ENCODE assay signal across 9 mouse cellular contexts in genomic region chr3:30514051-30514754, GRCm38 (mm10). TPM values are rescaled to one million over a fixed set of nuclear protein-coding genes. Genes with fewer than 3 reads are reported as not detected.
DNase-seq lines count a peak whose midpoint lies in the region; ATAC-seq lines count a peak whose summit lies in the region.
"Had no signal": no experiment of that assay in that cellular context is flagged by ENCODE, and none has a peak within 500 bp of the region (broad histone marks: within the 10 kb centered on the region; RNA-seq: fewer than 3 reads in every experiment).

No protein-coding gene starts in this region.

- peak overlapping the region; percentile 41 for H3K4me3 ChIP-seq in embryonic facial prominence, embryonic 15.5 days (replicated peaks)
- peak overlapping the region; percentile 29 for H3K4me3 ChIP-seq in hindbrain, embryonic 14.5 days (replicated peaks; ENCODE audit: low read length)
- H3K4me3 ChIP-seq in liver, embryonic 11.5 days (ENCODE audit: low read depth, low read length), result peak overlapping the region; percentile 30

- H3K9me3 ChIP-seq in embryonic facial prominence, embryonic 15.5 days (replicated peaks), result no peaks in the 10 kb centered on the region
- no peaks in the 10 kb centered on the region for H3K9me3 ChIP-seq in hindbrain, embryonic 14.5 days (ENCODE audit: control insufficient read depth, low read length)
- H3K9me3 ChIP-seq in liver, embryonic 11.5 days (ENCODE audit: control insufficient read depth, low read length), result no peaks in the 10 kb centered on the region

- H3K9ac ChIP-seq in embryonic facial prominence, embryonic 15.5 days, result no peak overlapping the region
- peak overlapping the region; percentile 41; the same call in 1 of the 2 replicates for H3K9ac ChIP-seq in hindbrain, embryonic 14.5 days
- no peak overlapping the region for H3K9ac ChIP-seq in liver, embryonic 11.5 days (ENCODE audit: low read depth, low read length)

- H3K4me2 ChIP-seq in embryonic facial prominence, embryonic 15.5 days (replicated peaks), result peak overlapping the region; percentile 68
- H3K4me2 ChIP-seq in hindbrain, embryonic 14.5 days (replicated peaks), result peak overlapping the region; percentile 54
- peak overlapping the region; percentile 64 for H3K4me2 ChIP-seq in liver, embryonic 11.5 days

- H3K36me3 ChIP-seq in embryonic facial prominence, embryonic 15.5 days, result no peaks in the 10 kb centered on the region
- H3K36me3 ChIP-seq in hindbrain, embryonic 14.5 days (replicated peaks; ENCODE audit: control insufficient read depth, insufficient read depth), result no peaks in the 10 kb centered on the region
- no peaks in the 10 kb centered on the region for H3K36me3 ChIP-seq in liver, embryonic 11.5 days (ENCODE audit: control insufficient read depth, insufficient read depth, low read length)

- no peak for ATAC-seq in embryonic facial prominence, embryonic 15.5 days (ENCODE audit: insufficient number of reproducible peaks, low FRiP score, low TSS enrichment, low read depth)
- ATAC-seq in hindbrain, embryonic 14.5 days (ENCODE audit: low FRiP score), result no peak
- no peak for ATAC-seq in liver, embryonic 11.5 days (replicated peaks; ENCODE audit: low FRiP score)
- no peak for ATAC-seq in monocyte, adult 5-6 weeks (replicated peaks; ENCODE audit: insufficient number of reproducible peaks, low FRiP score, low TSS enrichment, poor library complexity, severe bottlenecking)

- WGBS in embryonic facial prominence, embryonic 15.5 days, result under 1% methylated on average over 52 of the region's 52 CpGs
- WGBS in hindbrain, embryonic 14.5 days, result under 1% methylated on average over 52 of the region's 52 CpGs
- under 1% methylated on average over 52 of the region's 52 CpGs for WGBS in liver, embryonic 11.5 days

- H3K27me3 ChIP-seq in embryonic facial prominence, embryonic 15.5 days, result peaks cover 74% of the 10 kb centered on the region
- H3K27me3 ChIP-seq in hindbrain, embryonic 14.5 days (ENCODE audit: control insufficient read depth, insufficient read depth, low read length), result peaks cover 77% of the 10 kb centered on the region
- peaks cover 83% of the 10 kb centered on the region for H3K27me3 ChIP-seq in liver, embryonic 11.5 days (replicated peaks; ENCODE audit: control insufficient read depth, insufficient read depth, low read length)

- peak; percentile 9 to 23 for DNase-seq in layer of hippocampus, postnatal 10 days (ENCODE audit: low spot score in 2 of 2)
- DNase-seq in layer of hippocampus, postnatal 36 days, result no peak
- DNase-seq in hindbrain, embryonic 14.5 days (ENCODE audit: low spot score), result peak; percentile 66
- DNase-seq in liver, embryonic 11.5 days (ENCODE audit: low spot score), result peak; percentile 66
- peak; percentile 64 for DNase-seq in retina, embryonic 14.5 days (ENCODE audit: low spot score)
- no peak for DNase-seq in thymus, postnatal 25 days

- H3K4me1 ChIP-seq in embryonic facial prominence, embryonic 15.5 days, result peaks cover 26% of the 10 kb centered on the region
- peaks cover 10% of the 10 kb centered on the region; the same call in 1 of the 2 replicates for H3K4me1 ChIP-seq in hindbrain, embryonic 14.5 days (replicated peaks; ENCODE audit: control insufficient read depth, insufficient read depth, low read length)
- no peaks in the 10 kb centered on the region; the same call in none of the 2 replicates for H3K4me1 ChIP-seq in liver, embryonic 11.5 days (replicated peaks; ENCODE audit: control insufficient read depth, insufficient read depth, low read length)

- H3K27ac ChIP-seq in embryonic facial prominence, embryonic 15.5 days (replicated peaks), result no peak overlapping the region
- H3K27ac ChIP-seq in hindbrain, embryonic 14.5 days, result no peak overlapping the region
- H3K27ac ChIP-seq in liver, embryonic 11.5 days (ENCODE audit: low read depth, low read length), result no peak overlapping the region
- H3K27ac ChIP-seq: macrophage had no signal

RNA-seq across cellular contexts. Expression of gene Mecom, which starts 33.6 kb away (rescaled TPM):
- total RNA-seq in layer of hippocampus, postnatal 10 days (2021), result 1 to 10 TPM; 6.5 to 6.8 TPM
- total RNA-seq in layer of hippocampus, postnatal 36 days (2021), result 1 to 10 TPM; 3.2 to 4.3 TPM
- 8.8 and 9.0 TPM in 2 replicates for polyA plus RNA-seq in embryonic facial prominence, embryonic 15.5 days (2015; fragmentation: Nextera tagmentation; extraction: Ambion mirVana)
- 12.6 and 13.7 TPM in 2 replicates for polyA plus RNA-seq in hindbrain, embryonic 14.5 days (2014; fragmentation: Nextera tagmentation; extraction: Ambion mirVana)
- 5.7 and 6.9 TPM in 2 replicates for polyA plus RNA-seq in liver, embryonic 11.5 days (2014; fragmentation: Nextera tagmentation; extraction: Ambion mirVana)
- total RNA-seq in monocyte, adult 5-6 weeks (2017), result not detected in 3 replicates
- polyA plus RNA-seq: macrophage had no signal

Comparison
In these comparisons a context has a peak if more than half of its experiments do, and no peak if none do; other contexts are left out.
1. DNase-seq: peak in layer of hippocampus, postnatal 10 days (2 of 2), hindbrain, embryonic 14.5 days (single experiment), liver, embryonic 11.5 days (single experiment) and retina, embryonic 14.5 days (single experiment); none in layer of hippocampus, postnatal 36 days (0 of 2) and thymus, postnatal 25 days (single experiment).
2. Peak in every context shown above with its lines, with median percentiles within 50 percentile points of each other: H3K4me2 ChIP-seq and H3K4me3 ChIP-seq.